Mouse (Mus musculus) lung, embryonic 14.5 days (tissue): ENCODE measurements around the gene Slc4a10. TPM values are rescaled to one million over a fixed set of nuclear protein-coding genes. Genes with fewer than 3 reads are reported as not detected.

Source experiments
- ATAC-seq: fragments of 200-750 bp; cut with Nextera tagmentation; 2 replicates; pipeline ENCODE4 v1.8.0; 2017; ENCODE audit warnings: mild to moderate bottlenecking, moderate TSS enrichment, moderate library complexity; ENCODE audit not compliant: insufficient read depth
- DNase-seq: peaks from one replicate; pipeline ENCODE4 v3.0.0-alpha.2; 2015
- H3K27ac ChIP-seq: fragments of 300-500 bp; sonication (generic); 2 replicates; pipeline ENCODE4 v1.5.1; 2014; ENCODE audit warnings: low read depth, mild to moderate bottlenecking, moderate library complexity
- H3K27me3 ChIP-seq: fragments of 300-500 bp; sonication (generic); 2 replicates; pipeline ENCODE4 v1.6.1; 2014; ENCODE audit warnings: low read length, control low read depth; ENCODE audit not compliant: insufficient read depth
- H3K36me3 ChIP-seq: fragments of 300-500 bp; sonication (generic); 2 replicates; pipeline ENCODE4 v1.6.1; 2014; ENCODE audit warnings: control low read depth; ENCODE audit not compliant: insufficient read depth
- H3K4me1 ChIP-seq: fragments of 300-500 bp; sonication (generic); 2 replicates; pipeline ENCODE4 v1.6.1; 2014; ENCODE audit warnings: antibody characterized with exemption, control low read depth; ENCODE audit not compliant: insufficient read depth
- H3K4me2 ChIP-seq: fragments of 300-500 bp; sonication (generic); 2 replicates; pipeline ENCODE4 v1.6.1; 2014; ENCODE audit warnings: mild to moderate bottlenecking
- H3K4me3 ChIP-seq: fragments of 300-500 bp; sonication (generic); 2 replicates; pipeline ENCODE4 v1.5.1; 2014; ENCODE audit warnings: low read depth, low read length
- H3K9ac ChIP-seq: fragments of 300-500 bp; sonication (generic); 2 replicates; pipeline ENCODE4 v1.6.1; 2014
- H3K9me3 ChIP-seq: fragments of 300-500 bp; sonication (generic); 2 replicates; pipeline ENCODE4 v1.6.1; 2016; ENCODE audit warnings: low read depth, low read length, control low read depth
- CTCF ChIP-seq: IDR thresholded peaks from 2 replicates; pipeline ENCODE4 v1.5.1; 2016; ENCODE audit warnings: antibody characterized with exemption, low read depth
- WGBS: fragments of 180-500 bp; shearing (Covaris S2); extraction: QIAGEN DNeasy Blood & Tissue Kit; methylation state at CpG from one replicate; pipeline ENCODE4 v1.1.7; 2014; 5-methylcytosine and 5-hydroxymethylcytosine counted together
- polyA plus RNA-seq: library from polyadenylated mRNA; unstranded; fragments of >200 nt; fragmentation: Nextera tagmentation; extraction: Ambion mirVana; gene quantifications from 2 replicates; pipeline ENCODE4 v1.2.1, GENCODE M21; 2014

The Slc4a10 gene
- polyA plus RNA-seq, 1 experiment from 2014 or later: 0.16 TPM

DNA sequence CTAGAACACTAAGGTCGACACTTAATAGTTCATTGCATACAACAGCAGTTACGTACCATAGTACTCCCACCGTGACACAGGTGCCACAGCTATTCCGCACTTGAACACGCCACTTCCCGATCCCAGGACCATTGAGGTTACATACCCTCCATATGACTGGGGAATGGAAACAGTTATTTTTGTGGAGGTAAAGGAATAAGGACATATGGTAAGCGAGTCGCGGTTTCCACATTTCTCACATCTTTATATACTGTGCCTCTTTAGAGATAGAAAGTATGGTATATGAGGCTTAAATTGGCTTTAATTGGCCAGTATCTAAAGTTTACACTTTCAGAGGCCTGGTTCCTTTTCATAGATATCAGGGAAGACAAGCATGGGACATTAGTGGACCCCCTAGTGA is 301.5 kb downstream of the Slc4a10 start:
- DNase-seq (no peak), ATAC-seq (no peak)
- no peaks in the 10 kb centered on the region for H3K4me1 ChIP-seq
- no peak for TF ChIP-seq CTCF
- H3K9me3 ChIP-seq: no peaks in the 10 kb centered on the region
- no peak overlapping the region for H3K4me2 ChIP-seq
- 92% methylated on average over 9 of the region's 9 CpGs for WGBS
- no peak overlapping the region for H3K4me3 ChIP-seq
- no peaks in the 10 kb centered on the region for H3K27me3 ChIP-seq
- no peak overlapping the region for H3K9ac ChIP-seq
- no peaks in the 10 kb centered on the region for H3K36me3 ChIP-seq
- no peak overlapping the region for H3K27ac ChIP-seq

DNA sequence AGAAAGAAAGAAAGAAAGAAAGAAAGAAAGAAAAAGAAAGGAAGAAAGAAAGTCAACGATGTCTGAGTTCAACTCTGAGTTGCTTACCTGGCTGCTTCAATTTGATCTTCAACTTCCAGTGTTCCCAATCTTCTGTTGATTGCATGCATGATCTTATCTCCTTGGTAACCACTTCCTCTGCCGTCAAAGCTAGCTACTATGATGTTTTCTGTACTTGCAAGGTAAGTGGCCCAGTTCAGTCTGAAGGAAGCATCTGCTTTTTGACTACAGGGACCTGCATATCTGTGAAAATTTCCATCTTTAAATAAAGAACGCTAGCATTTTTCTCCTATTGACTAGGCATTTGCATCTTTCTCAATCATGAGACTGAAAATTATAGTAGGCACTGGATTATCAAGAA is 305.8 kb downstream of the Slc4a10 start:
- no peak overlapping the region for H3K4me3 ChIP-seq
- 68% methylated on average over 3 of the region's 3 CpGs for WGBS
- no peak overlapping the region for H3K9ac ChIP-seq
- no peak for TF ChIP-seq CTCF
- H3K4me2 ChIP-seq: no peak overlapping the region
- H3K4me1 ChIP-seq: no peaks in the 10 kb centered on the region
- ATAC-seq (no peak), DNase-seq (no peak)
- H3K27me3 ChIP-seq: no peaks in the 10 kb centered on the region
- no peak overlapping the region for H3K27ac ChIP-seq
- H3K9me3 ChIP-seq: no peaks in the 10 kb centered on the region
- H3K36me3 ChIP-seq: no peaks in the 10 kb centered on the region

DNA sequence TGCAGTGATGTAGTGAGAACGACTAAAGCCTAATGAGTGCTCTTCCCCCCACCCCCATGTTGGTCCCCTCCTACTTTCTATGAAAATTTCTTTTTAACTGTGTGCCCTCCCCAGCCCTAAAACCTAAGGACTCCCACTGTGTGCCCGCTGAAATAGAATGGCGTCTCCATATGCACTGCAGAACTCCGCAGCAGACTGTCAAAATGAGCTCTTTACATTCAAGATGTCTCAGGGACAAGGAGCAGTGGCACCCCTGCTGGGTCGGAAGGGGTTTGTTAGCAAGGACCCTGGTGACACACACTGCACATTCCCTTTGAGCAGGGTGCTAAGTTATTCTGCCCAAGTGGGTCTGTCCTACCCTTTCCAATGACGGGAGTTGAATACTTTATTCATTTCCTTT is 309.5 kb downstream of the Slc4a10 start:
- no peak for TF ChIP-seq CTCF
- H3K4me3 ChIP-seq: no peak overlapping the region
- H3K27me3 ChIP-seq: no peaks in the 10 kb centered on the region
- no peaks in the 10 kb centered on the region for H3K4me1 ChIP-seq
- no peaks in the 10 kb centered on the region for H3K36me3 ChIP-seq
- no peak for DNase-seq
- no peak for ATAC-seq
- H3K4me2 ChIP-seq: no peak overlapping the region
- no peak overlapping the region for H3K27ac ChIP-seq
- H3K9ac ChIP-seq: no peak overlapping the region
- 63% methylated on average over 6 of the region's 6 CpGs for whole genome bisulfite sequencing
- H3K9me3 ChIP-seq: no peaks in the 10 kb centered on the region

DNA sequence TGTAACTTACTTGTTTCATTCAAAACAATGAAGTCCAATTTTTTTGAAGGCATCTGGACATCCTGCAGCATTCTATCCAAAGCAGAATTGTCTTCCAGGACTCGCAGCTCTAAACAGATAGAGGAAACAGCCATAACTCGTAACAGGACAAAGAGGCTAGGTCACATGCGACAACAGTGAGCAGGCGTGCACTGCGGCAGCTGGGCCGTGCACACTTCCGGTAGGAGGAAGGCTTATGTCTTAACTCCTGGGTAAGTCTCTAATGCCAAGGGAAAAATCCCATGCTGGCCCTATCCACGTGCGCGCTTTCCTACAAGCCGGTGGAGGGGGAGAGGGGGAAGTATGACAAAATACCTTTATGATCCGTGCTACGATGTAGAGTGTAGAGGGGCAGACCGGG is 310.3 kb downstream of the Slc4a10 start:
- DNase-seq (no peak), ATAC-seq (no peak)
- Histone ChIP-seq H3K4me2 (no peak overlapping the region), H3K4me1 (no peaks in the 10 kb centered on the region), H3K9me3 (no peaks in the 10 kb centered on the region), H3K9ac (no peak overlapping the region), H3K4me3 (no peak overlapping the region), H3K27ac (no peak overlapping the region), H3K36me3 (no peaks in the 10 kb centered on the region), H3K27me3 (no peaks in the 10 kb centered on the region)
- no peak for TF ChIP-seq CTCF
- WGBS: 79% methylated on average over 14 of the region's 14 CpGs

DNA sequence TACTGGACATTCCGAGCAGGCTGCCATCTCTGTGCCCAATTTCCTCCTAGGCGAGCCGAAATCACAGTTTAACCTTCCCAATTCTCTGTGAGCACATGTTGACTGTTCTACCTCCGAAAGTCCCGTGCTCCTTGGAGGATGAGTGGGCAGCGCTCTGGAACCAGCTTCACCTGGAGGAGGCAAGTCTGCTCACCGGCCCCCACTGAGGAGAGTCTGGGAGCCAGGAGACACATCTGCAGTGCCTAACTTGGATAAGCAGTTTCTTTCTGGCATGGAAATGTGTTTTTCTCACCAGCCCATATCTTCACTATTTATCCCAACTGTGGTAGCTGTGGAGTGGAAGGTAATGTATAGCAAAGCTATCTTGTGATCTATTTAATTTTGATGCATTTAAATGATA is 311.0 kb downstream of the Slc4a10 start:
- H3K4me3 ChIP-seq: no peak overlapping the region
- no peak overlapping the region for H3K27ac ChIP-seq
- H3K4me2 ChIP-seq: no peak overlapping the region
- ATAC-seq (no peak), DNase-seq (no peak)
- no peaks in the 10 kb centered on the region for H3K4me1 ChIP-seq
- no peak for TF ChIP-seq CTCF
- no peaks in the 10 kb centered on the region for H3K36me3 ChIP-seq
- H3K27me3 ChIP-seq: no peaks in the 10 kb centered on the region
- H3K9me3 ChIP-seq: no peaks in the 10 kb centered on the region
- no peak overlapping the region for H3K9ac ChIP-seq
- WGBS: 83% methylated on average over 7 of the region's 7 CpGs

DNA sequence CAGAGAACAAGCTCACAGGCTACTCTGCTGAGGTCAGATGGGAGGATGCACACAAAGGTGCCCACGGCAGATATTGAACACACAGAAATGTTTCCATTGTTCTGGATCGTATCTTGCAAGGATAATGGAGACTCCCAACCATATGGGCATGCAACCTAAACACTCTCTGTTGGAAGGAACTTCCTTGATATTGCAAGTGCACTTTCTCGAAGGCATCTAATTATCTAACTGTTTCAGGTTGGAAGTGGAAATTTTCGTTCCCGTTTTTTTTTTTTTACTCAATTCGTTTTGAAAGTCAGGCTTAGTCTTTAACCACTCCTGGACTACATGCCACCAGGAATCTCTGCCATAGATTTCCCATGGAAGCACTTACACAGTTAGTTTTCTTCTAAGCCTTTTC is 314.6 kb downstream of the Slc4a10 start:
- ATAC-seq: no peak
- 86% methylated on average over 6 of the region's 6 CpGs for WGBS
- no peak overlapping the region for H3K27ac ChIP-seq
- H3K9me3 ChIP-seq: no peaks in the 10 kb centered on the region
- no peak overlapping the region for H3K4me2 ChIP-seq
- no peaks in the 10 kb centered on the region for H3K36me3 ChIP-seq
- DNase-seq: no peak
- no peaks in the 10 kb centered on the region for H3K4me1 ChIP-seq
- no peak overlapping the region for H3K9ac ChIP-seq
- no peaks in the 10 kb centered on the region for H3K27me3 ChIP-seq
- no peak overlapping the region for H3K4me3 ChIP-seq
- TF ChIP-seq CTCF: no peak

DNA sequence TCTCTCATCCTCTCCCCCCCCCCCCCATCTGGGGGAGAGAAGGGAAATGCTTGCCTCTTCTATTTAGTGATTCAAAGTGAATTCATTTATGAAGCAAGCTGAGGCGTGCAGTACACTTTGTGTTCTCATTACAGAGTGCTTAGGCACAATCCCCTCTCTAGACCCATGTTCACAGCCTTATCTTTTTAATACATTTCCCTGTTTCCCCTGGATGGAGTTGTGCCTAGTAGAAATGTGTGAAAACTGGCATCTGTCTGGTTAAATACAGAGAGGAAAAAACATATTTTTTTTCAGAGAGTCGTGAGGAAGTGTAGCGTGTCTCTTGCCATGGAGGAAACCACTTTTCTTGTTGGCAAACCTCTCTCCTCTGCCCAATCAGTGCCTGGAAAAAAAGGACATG is 315.3 kb downstream of the Slc4a10 start:
- Histone ChIP-seq H3K36me3 (no peaks in the 10 kb centered on the region), H3K4me1 (no peaks in the 10 kb centered on the region), H3K9ac (no peak overlapping the region), H3K4me2 (no peak overlapping the region), H3K9me3 (no peaks in the 10 kb centered on the region), H3K27me3 (no peaks in the 10 kb centered on the region), H3K27ac (no peak overlapping the region), H3K4me3 (no peak overlapping the region)
- ATAC-seq (no peak), DNase-seq (no peak)
- 75% methylated on average over 3 of the region's 3 CpGs for WGBS
- TF ChIP-seq CTCF: no peak

DNA sequence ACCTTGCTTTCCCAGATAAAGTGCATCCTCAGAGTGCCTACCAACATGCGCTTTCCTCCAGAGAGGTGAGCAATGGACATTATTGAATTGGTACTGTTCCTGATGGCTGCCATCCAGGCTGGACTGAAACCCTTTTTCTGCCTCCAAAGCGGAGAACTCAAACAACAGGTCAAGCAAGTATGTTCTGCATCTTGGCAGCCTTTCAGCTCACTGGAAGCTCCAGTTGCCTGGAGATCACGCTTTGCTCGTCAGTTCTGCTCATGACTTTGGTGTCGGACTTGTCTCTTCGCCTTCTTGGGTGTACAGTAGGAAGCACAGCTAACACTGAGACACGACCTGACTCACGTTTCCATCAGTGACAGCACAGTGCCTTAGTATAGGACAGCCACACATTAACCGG is 315.9 kb downstream of the Slc4a10 start:
- H3K4me1 ChIP-seq: no peaks in the 10 kb centered on the region
- TF ChIP-seq CTCF: no peak
- no peak overlapping the region for H3K4me2 ChIP-seq
- no peaks in the 10 kb centered on the region for H3K27me3 ChIP-seq
- no peaks in the 10 kb centered on the region for H3K36me3 ChIP-seq
- H3K9me3 ChIP-seq: no peaks in the 10 kb centered on the region
- no peak overlapping the region for H3K9ac ChIP-seq
- no peak overlapping the region for H3K4me3 ChIP-seq
- WGBS: 85% methylated on average over 9 of the region's 9 CpGs
- ATAC-seq: no peak
- peak; percentile 32 for DNase-seq
- no peak overlapping the region for H3K27ac ChIP-seq
